Mouse (Mus musculus): ENCODE results near the gene Card9. TPM values are rescaled to one million over a fixed set of nuclear protein-coding genes. Genes with fewer than 3 reads are reported as not detected.
A peak's percentile ranks its signal among the peaks of the same experiment; 100 is the strongest.

Card9 gene
- polyA plus RNA-seq, 1 experiment from 2014 or later = 1.1 TPM

GRCm38 (mm10) chr2:26342609-26343490 lies 17.9 kb downstream of the Card9 start:
- Histone ChIP-seq H3K9me3 (ENCODE audit: control insufficient read depth, low read length) (no peaks in the 10 kb centered on the region), H3K4me1 (replicated peaks; ENCODE audit: control insufficient read depth, insufficient read depth, low read length) (peaks cover 18% of the 10 kb centered on the region), H3K9ac (ENCODE audit: low read length) (0 out of 2 replicates have a peak overlapping the region, but pooled peaks have one; percentile 3), H3K4me3 (ENCODE audit: low read depth, low read length) (no peak overlapping the region), H3K27ac (ENCODE audit: low read depth) (peak overlapping the region; percentile 70), H3K27me3 (replicated peaks; ENCODE audit: control insufficient read depth, insufficient read depth, low read length) (no peaks in the 10 kb centered on the region), H3K4me2 (ENCODE audit: low read length) (0 out of 2 replicates have a peak overlapping the region, but pooled peaks have one; percentile 4), H3K36me3 (ENCODE audit: control insufficient read depth, insufficient read depth, low read length) (peaks cover 76% of the 10 kb centered on the region)
- ATAC-seq (replicated peaks; ENCODE audit: low FRiP score, low TSS enrichment, low read depth) = no peak
- 48% methylated on average over 11 of the region's 11 CpGs for WGBS
- no peak for DNase-seq (ENCODE audit: low spot score)

- peak; percentile 32; the same call in 1 of the 2 replicates for ATAC-seq (replicated peaks; ENCODE audit: low FRiP score, low TSS enrichment, low read depth)
- 43% methylated on average over 10 of the region's 10 CpGs for WGBS
- Histone ChIP-seq H3K4me1 (replicated peaks; ENCODE audit: control insufficient read depth, insufficient read depth, low read length) (peaks cover 18% of the 10 kb centered on the region), H3K9ac (ENCODE audit: low read length) (0 out of 2 replicates have a peak overlapping the region, but pooled peaks have one; percentile 3), H3K27me3 (replicated peaks; ENCODE audit: control insufficient read depth, insufficient read depth, low read length) (no peaks in the 10 kb centered on the region), H3K4me2 (ENCODE audit: low read length) (no peak overlapping the region; the same call in 1 of the 2 replicates), H3K36me3 (ENCODE audit: control insufficient read depth, insufficient read depth, low read length) (peaks cover 70% of the 10 kb centered on the region), H3K4me3 (ENCODE audit: low read depth, low read length) (no peak overlapping the region), H3K9me3 (ENCODE audit: control insufficient read depth, low read length) (no peaks in the 10 kb centered on the region), H3K27ac (ENCODE audit: low read depth) (peak overlapping the region; percentile 70)
- no peak for DNase-seq (ENCODE audit: low spot score)
Observed at GRCm38 (mm10) chr2:26342044-26342443, 18.7 kb downstream of the Card9 start.

- H3K27ac ChIP-seq (ENCODE audit: low read depth) = peak overlapping the region; percentile 70
- peaks cover 18% of the 10 kb centered on the region for H3K4me1 ChIP-seq (replicated peaks; ENCODE audit: control insufficient read depth, insufficient read depth, low read length)
- DNase-seq (ENCODE audit: low spot score) (no peak), ATAC-seq (replicated peaks; ENCODE audit: low FRiP score, low TSS enrichment, low read depth) (0 out of 2 replicates have a peak, but pooled peaks have one; percentile 11)
- no peak overlapping the region for H3K4me3 ChIP-seq (ENCODE audit: low read depth, low read length)
- 81% methylated on average over 2 of the region's 2 CpGs for WGBS
- no peaks in the 10 kb centered on the region for H3K27me3 ChIP-seq (replicated peaks; ENCODE audit: control insufficient read depth, insufficient read depth, low read length)
- H3K36me3 ChIP-seq (ENCODE audit: control insufficient read depth, insufficient read depth, low read length) = peaks cover 65% of the 10 kb centered on the region
- H3K4me2 ChIP-seq (ENCODE audit: low read length) = no peak overlapping the region
- no peaks in the 10 kb centered on the region for H3K9me3 ChIP-seq (ENCODE audit: control insufficient read depth, low read length)
- H3K9ac ChIP-seq (ENCODE audit: low read length) = no peak overlapping the region
Observed at GRCm38 (mm10) chr2:26341510-26341981, 19.2 kb downstream of the Card9 start.

GRCm38 (mm10) chr2:26339204-26339551 lies 21.5 kb downstream of the Card9 start:
- H3K36me3 ChIP-seq (ENCODE audit: control insufficient read depth, insufficient read depth, low read length) = peaks cover 42% of the 10 kb centered on the region
- H3K4me2 ChIP-seq (ENCODE audit: low read length) = no peak overlapping the region
- no peaks in the 10 kb centered on the region for H3K27me3 ChIP-seq (replicated peaks; ENCODE audit: control insufficient read depth, insufficient read depth, low read length)
- no peak overlapping the region for H3K4me3 ChIP-seq (ENCODE audit: low read depth, low read length)
- H3K9me3 ChIP-seq (ENCODE audit: control insufficient read depth, low read length) = no peaks in the 10 kb centered on the region
- H3K9ac ChIP-seq (ENCODE audit: low read length) = no peak overlapping the region
- no peak for DNase-seq (ENCODE audit: low spot score)
- WGBS = 90% methylated on average over 5 of the region's 5 CpGs
- no peak for ATAC-seq (replicated peaks; ENCODE audit: low FRiP score, low TSS enrichment, low read depth)
- H3K4me1 ChIP-seq (replicated peaks; ENCODE audit: control insufficient read depth, insufficient read depth, low read length) = peaks cover 18% of the 10 kb centered on the region
- no peak overlapping the region for H3K27ac ChIP-seq (ENCODE audit: low read depth)

- H3K9me3 ChIP-seq (ENCODE audit: control insufficient read depth, low read length) = no peaks in the 10 kb centered on the region
- no peak overlapping the region for H3K27ac ChIP-seq (ENCODE audit: low read depth)
- H3K4me2 ChIP-seq (ENCODE audit: low read length) = no peak overlapping the region
- DNase-seq (ENCODE audit: low spot score) = no peak
- no peak overlapping the region for H3K4me3 ChIP-seq (ENCODE audit: low read depth, low read length)
- H3K36me3 ChIP-seq (ENCODE audit: control insufficient read depth, insufficient read depth, low read length) = peaks cover 42% of the 10 kb centered on the region
- H3K4me1 ChIP-seq (replicated peaks; ENCODE audit: control insufficient read depth, insufficient read depth, low read length) = peaks cover 18% of the 10 kb centered on the region
- H3K9ac ChIP-seq (ENCODE audit: low read length) = no peak overlapping the region
- ATAC-seq (replicated peaks; ENCODE audit: low FRiP score, low TSS enrichment, low read depth) = no peak
- 85% methylated on average over 8 of the region's 13 CpGs for WGBS
- no peaks in the 10 kb centered on the region for H3K27me3 ChIP-seq (replicated peaks; ENCODE audit: control insufficient read depth, insufficient read depth, low read length)
Observed at GRCm38 (mm10) chr2:26338302-26339203, 22.2 kb downstream of the Card9 start.

GRCm38 (mm10) chr2:26330702-26331101 lies 30.0 kb downstream of the Card9 start:
- H3K36me3 ChIP-seq (ENCODE audit: control insufficient read depth, insufficient read depth, low read length) = peaks cover 65% of the 10 kb centered on the region
- ATAC-seq (replicated peaks; ENCODE audit: low FRiP score, low TSS enrichment, low read depth) (0 out of 2 replicates have a peak, but pooled peaks have one; percentile 13), DNase-seq (ENCODE audit: low spot score) (no peak)
- H3K4me2 ChIP-seq (ENCODE audit: low read length) = no peak overlapping the region
- H3K4me1 ChIP-seq (replicated peaks; ENCODE audit: control insufficient read depth, insufficient read depth, low read length) = no peaks in the 10 kb centered on the region
- H3K27me3 ChIP-seq (replicated peaks; ENCODE audit: control insufficient read depth, insufficient read depth, low read length) = no peaks in the 10 kb centered on the region
- WGBS = 71% methylated on average over 6 of the region's 6 CpGs
- no peak overlapping the region for H3K9ac ChIP-seq (ENCODE audit: low read length)
- no peak overlapping the region for H3K27ac ChIP-seq (ENCODE audit: low read depth)
- no peaks in the 10 kb centered on the region for H3K9me3 ChIP-seq (ENCODE audit: control insufficient read depth, low read length)
- no peak overlapping the region for H3K4me3 ChIP-seq (ENCODE audit: low read depth, low read length)

GRCm38 (mm10) chr2:26330056-26330468 lies 30.7 kb downstream of the Card9 start:
- no peaks in the 10 kb centered on the region for H3K27me3 ChIP-seq (replicated peaks; ENCODE audit: control insufficient read depth, insufficient read depth, low read length)
- no peaks in the 10 kb centered on the region for H3K4me1 ChIP-seq (replicated peaks; ENCODE audit: control insufficient read depth, insufficient read depth, low read length)
- peaks cover 71% of the 10 kb centered on the region for H3K36me3 ChIP-seq (ENCODE audit: control insufficient read depth, insufficient read depth, low read length)
- H3K27ac ChIP-seq (ENCODE audit: low read depth) = no peak overlapping the region
- no peak for DNase-seq (ENCODE audit: low spot score)
- whole genome bisulfite sequencing = 86% methylated on average over 4 of the region's 4 CpGs
- no peak overlapping the region for H3K4me2 ChIP-seq (ENCODE audit: low read length)
- no peak overlapping the region for H3K9ac ChIP-seq (ENCODE audit: low read length)
- H3K4me3 ChIP-seq (ENCODE audit: low read depth, low read length) = no peak overlapping the region
- no peaks in the 10 kb centered on the region for H3K9me3 ChIP-seq (ENCODE audit: control insufficient read depth, low read length)
- ATAC-seq (replicated peaks; ENCODE audit: low FRiP score, low TSS enrichment, low read depth) = no peak

- no peaks in the 10 kb centered on the region for H3K27me3 ChIP-seq (replicated peaks; ENCODE audit: control insufficient read depth, insufficient read depth, low read length)
- DNase-seq (ENCODE audit: low spot score) (no peak), ATAC-seq (replicated peaks; ENCODE audit: low FRiP score, low TSS enrichment, low read depth) (no peak; the same call in 1 of the 2 replicates)
- H3K4me2 ChIP-seq (ENCODE audit: low read length) = no peak overlapping the region
- no peaks in the 10 kb centered on the region for H3K9me3 ChIP-seq (ENCODE audit: control insufficient read depth, low read length)
- H3K36me3 ChIP-seq (ENCODE audit: control insufficient read depth, insufficient read depth, low read length) = peaks cover 78% of the 10 kb centered on the region
- no peak overlapping the region for H3K27ac ChIP-seq (ENCODE audit: low read depth)
- no peak overlapping the region for H3K4me3 ChIP-seq (ENCODE audit: low read depth, low read length)
- no peaks in the 10 kb centered on the region for H3K4me1 ChIP-seq (replicated peaks; ENCODE audit: control insufficient read depth, insufficient read depth, low read length)
- no peak overlapping the region for H3K9ac ChIP-seq (ENCODE audit: low read length)
- 61% methylated on average over 8 of the region's 8 CpGs for WGBS
Observed at GRCm38 (mm10) chr2:26329402-26329801, 31.3 kb downstream of the Card9 start.

Measured in intestine, embryonic 14.5 days (tissue).